Mouse (Mus musculus): Measurements from ENCODE around the gene Zfp827. TPM values are rescaled to one million over a fixed set of nuclear protein-coding genes. Genes with fewer than 3 reads are reported as not detected.
A peak's percentile ranks its signal among the peaks of the same experiment; 100 is the strongest.
"Not testable (repeated sequence)": the region's sequence is repeated elsewhere in the genome, so short reads cannot be mapped to it uniquely, and the experiment has no call there.

The Zfp827 gene
- polyA plus RNA-seq, 2 experiments from 2014 or later: 4.5 to 6.7 TPM

DNA sequence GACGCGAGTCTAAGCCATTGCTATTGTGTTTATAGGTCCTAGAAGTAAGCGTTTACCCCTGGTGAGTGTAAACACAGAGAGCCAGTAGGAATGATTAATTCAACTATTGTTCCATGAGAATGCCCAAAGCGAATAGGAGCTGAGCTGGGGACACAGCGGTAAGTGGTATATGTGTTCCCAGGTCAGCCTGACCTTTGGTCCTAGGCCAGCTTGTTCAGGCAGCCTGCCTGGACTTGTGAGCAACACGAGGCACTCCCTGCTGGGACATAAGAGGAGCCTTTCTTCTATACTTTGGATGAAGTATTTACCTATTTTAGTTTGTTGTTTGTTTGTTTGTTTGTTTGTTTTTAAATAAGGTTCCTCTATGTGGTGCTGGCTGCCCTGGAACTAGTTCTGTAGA is 86.3 kb downstream of the Zfp827 start:
- ATAC-seq: no peak

DNA sequence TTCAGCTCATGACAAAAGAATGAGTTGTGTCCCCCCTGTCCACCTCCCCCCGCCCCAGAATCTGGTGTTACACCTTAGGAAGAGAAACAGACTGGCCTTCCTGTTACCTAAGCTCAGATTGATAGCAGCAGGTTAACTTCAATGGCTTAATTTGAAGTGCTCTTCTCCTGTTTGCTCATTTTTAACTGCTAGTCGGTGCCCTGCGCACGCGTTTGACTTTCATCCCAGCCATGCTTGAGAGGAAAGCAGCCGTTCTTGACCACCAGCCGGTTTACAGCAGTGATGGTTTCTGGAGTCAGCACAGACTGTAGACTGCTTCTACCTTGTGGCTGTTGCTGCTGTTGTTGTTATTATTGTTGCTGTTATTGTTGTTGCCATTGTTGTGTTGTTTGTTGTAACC is 88.2 kb downstream of the Zfp827 start:
- no peak for ATAC-seq

GRCm38 (mm10) chr8:79117711-79118110 is 89.5 kb downstream of the Zfp827 start:
- no peak for ATAC-seq

GRCm38 (mm10) chr8:79121614-79122013 is 93.4 kb downstream of the Zfp827 start:
- ATAC-seq: no peak

DNA sequence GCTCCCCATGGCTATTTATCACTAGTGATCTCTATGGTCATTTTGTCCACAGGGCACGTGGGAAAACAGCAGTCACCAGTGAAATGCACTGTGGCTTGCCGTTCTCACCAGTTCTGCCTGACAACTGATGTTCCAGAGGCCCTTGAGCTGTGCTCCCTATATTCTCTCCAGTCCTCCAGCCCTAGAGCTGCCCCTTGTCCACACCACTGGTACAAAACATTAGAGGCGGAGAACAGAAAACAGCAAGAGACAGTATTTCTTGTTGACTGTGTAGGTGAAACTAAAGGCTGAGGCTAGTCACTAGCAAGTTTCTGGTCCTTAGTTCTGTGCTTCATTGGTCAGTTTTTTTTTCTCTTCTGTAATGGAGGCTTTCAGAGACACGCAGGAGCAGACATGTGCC is 96.0 kb downstream of the Zfp827 start:
- no peak for ATAC-seq

- no peak for ATAC-seq
Measured at GRCm38 (mm10) chr8:79127211-79127816, 99.1 kb downstream of the Zfp827 start.

DNA sequence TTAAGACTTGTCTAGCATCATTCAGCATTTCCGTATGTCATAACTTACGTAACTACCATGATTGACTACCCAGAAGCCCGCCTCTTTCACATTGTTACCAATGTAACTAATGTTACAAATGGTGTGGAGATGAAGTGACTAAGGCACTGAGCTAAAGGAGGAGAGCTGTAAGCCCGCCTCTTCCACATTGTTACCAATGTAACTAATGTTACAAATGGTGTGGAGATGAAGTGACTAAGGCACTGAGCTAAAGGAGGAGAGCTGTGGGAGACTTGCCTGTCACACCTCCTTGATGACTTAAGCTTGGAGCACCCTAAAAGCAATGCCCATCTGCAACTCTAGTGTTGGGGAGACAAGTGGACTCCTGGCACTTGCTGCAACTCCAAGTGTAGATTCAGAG is 100.3 kb downstream of the Zfp827 start:
- not testable (repeated sequence) for ATAC-seq

- ATAC-seq: no peak
Measured at GRCm38 (mm10) chr8:79139614-79140013, 111.4 kb downstream of the Zfp827 start.

GRCm38 (mm10) chr8:79140981-79141380 is 112.7 kb downstream of the Zfp827 start:
- ATAC-seq: no peak

- ATAC-seq: no peak
Measured at GRCm38 (mm10) chr8:79141592-79141991, 113.4 kb downstream of the Zfp827 start.

GRCm38 (mm10) chr8:79143729-79144128 is 115.5 kb downstream of the Zfp827 start:
- no peak for ATAC-seq

- no peak for ATAC-seq
Measured at GRCm38 (mm10) chr8:79145210-79145609, 117.0 kb downstream of the Zfp827 start.

- ATAC-seq: no peak
Measured at GRCm38 (mm10) chr8:79145626-79146025, 117.4 kb downstream of the Zfp827 start.

GRCm38 (mm10) chr8:79148799-79149198 is 120.6 kb downstream of the Zfp827 start:
- ATAC-seq: no peak

DNA sequence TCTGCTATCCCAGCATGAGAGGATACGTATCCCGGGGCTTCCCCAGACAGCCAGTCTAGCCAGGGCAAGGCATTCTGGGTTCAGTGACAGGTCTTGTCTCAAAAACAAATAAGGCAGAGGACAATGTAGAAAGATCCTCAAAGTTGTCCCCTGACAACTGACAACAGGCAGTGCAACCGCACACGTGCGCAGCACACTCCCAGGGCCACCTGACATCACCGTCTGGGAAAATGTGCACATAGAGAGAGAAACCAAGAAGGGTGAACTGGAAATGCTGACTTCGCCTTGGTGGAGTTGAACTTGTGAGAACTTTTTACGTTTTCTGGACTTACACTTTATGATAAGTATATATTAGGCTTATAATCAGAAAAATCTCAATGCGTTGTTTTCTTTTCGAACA is 121.6 kb downstream of the Zfp827 start:
- no peak for ATAC-seq

GRCm38 (mm10) chr8:79150544-79151192 is 122.4 kb downstream of the Zfp827 start:
- peak; percentile 88 for ATAC-seq

- no peak for ATAC-seq
Measured at GRCm38 (mm10) chr8:79151644-79152043, 123.4 kb downstream of the Zfp827 start.

GRCm38 (mm10) chr8:79153201-79153600 is 125.0 kb downstream of the Zfp827 start:
- no peak for ATAC-seq

GRCm38 (mm10) chr8:79153637-79154036 is 125.4 kb downstream of the Zfp827 start:
- no peak for ATAC-seq

- peak; percentile 44 for ATAC-seq
Measured at GRCm38 (mm10) chr8:79155556-79156161, 127.4 kb downstream of the Zfp827 start.

- ATAC-seq: no peak
Measured at GRCm38 (mm10) chr8:79157366-79157765, 129.1 kb downstream of the Zfp827 start.

GRCm38 (mm10) chr8:79158357-79158756 is 130.1 kb downstream of the Zfp827 start:
- no peak for ATAC-seq

GRCm38 (mm10) chr8:79159397-79159796 is 131.2 kb downstream of the Zfp827 start:
- ATAC-seq: no peak

- no peak for ATAC-seq
Measured at GRCm38 (mm10) chr8:79160302-79160701, 132.1 kb downstream of the Zfp827 start.
